Mouse (Mus musculus): ENCODE results near the gene Nasp. TPM values are rescaled to one million over a fixed set of nuclear protein-coding genes. Genes with fewer than 3 reads are reported as not detected.
"Not testable (repeated sequence)": the region's sequence is repeated elsewhere in the genome, so short reads cannot be mapped to it uniquely, and the experiment has no call there.

The Nasp gene
- 109 and 110 TPM in 2 replicates for polyA plus RNA-seq (2015; fragmentation: Nextera tagmentation; extraction: Ambion mirVana)

GRCm38 (mm10) chr4:116627722-116628662, at the start of gene Nasp:
Nasp (minus strand) TSS chr4:116627941.
- Histone ChIP-seq H3K36me3 (peaks cover 6% of the 10 kb centered on the region), H3K27me3 (no peaks in the 10 kb centered on the region)
- WGBS = 7% methylated on average over 23 of the region's 23 CpGs

DNA sequence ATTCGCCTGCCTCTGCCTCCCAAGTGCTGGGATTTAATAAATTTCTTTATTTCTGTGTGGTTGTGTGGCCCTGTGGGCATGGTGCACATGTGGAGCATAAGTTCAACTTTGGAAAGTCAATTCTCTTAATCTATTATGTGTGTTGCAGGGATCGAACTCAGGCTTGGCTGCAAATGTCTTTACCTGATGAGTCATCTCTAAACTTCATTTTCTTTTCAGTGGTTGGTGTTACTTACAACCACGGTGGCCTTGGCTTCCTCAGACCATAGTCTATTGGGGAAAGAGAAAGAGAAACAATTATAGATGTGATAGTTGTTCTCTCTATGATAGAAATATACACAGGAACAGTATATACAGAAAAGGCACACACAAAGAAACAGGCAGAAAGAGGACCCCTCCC, 48.3 kb upstream of the Nasp start:
- Histone ChIP-seq H3K4me3 (no peak overlapping the region), H3K9ac (no peak overlapping the region), H3K4me1 (replicated peaks) (no peaks in the 10 kb centered on the region), H3K36me3 (no peaks in the 10 kb centered on the region), H3K9me3 (no peaks in the 10 kb centered on the region), H3K27ac (no peak overlapping the region), H3K4me2 (no peak overlapping the region), H3K27me3 (no peaks in the 10 kb centered on the region)
- WGBS = 86% methylated on average over 3 of the region's 3 CpGs
- ATAC-seq (ENCODE audit: low FRiP score) = no peak

More at GRCm38 (mm10) chr4:116627722-116628662, at the start of gene Nasp:
- peak within 1 kb of the TSS; percentile 98 for H3K4me3 ChIP-seq
- H3K9ac ChIP-seq = peak within 1 kb of the TSS; percentile 93
- peak within 1 kb of the TSS; percentile 96 for H3K27ac ChIP-seq
- ATAC-seq (ENCODE audit: low FRiP score) = peak; percentile 87
- H3K9me3 ChIP-seq = no peaks in the 10 kb centered on the region
- peak within 1 kb of the TSS; percentile 73 for H3K4me2 ChIP-seq
- H3K4me1 ChIP-seq (replicated peaks) = peaks cover 23% of the 10 kb centered on the region

DNA sequence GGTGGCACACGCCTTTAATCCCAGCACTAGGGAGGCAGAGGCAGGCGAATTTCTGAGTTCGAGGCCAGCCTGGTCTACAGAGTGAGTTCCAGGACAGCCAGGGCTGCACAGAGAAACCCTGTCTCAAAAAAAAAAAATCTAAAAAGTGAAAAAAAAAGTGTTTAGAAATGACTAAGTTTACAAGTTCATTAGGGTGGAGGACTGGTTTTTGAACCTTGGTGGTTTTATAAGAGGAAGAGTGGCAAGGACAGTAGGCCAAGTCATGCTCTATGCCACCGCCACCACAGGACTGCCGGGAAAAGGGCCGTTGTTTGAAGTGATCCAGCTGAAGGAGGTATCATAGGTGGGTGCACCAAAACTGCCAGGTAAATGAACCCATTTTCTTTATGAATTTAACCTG, 47.0 kb upstream of the Nasp start:
- not testable (repeated sequence) for H3K9ac ChIP-seq; H3K36me3 ChIP-seq; H3K27ac ChIP-seq; ATAC-seq (ENCODE audit: low FRiP score); H3K9me3 ChIP-seq; H3K4me2 ChIP-seq; H3K4me1 ChIP-seq (replicated peaks); H3K4me3 ChIP-seq; H3K27me3 ChIP-seq
- 94% methylated on average over 6 of the region's 6 CpGs for WGBS

DNA sequence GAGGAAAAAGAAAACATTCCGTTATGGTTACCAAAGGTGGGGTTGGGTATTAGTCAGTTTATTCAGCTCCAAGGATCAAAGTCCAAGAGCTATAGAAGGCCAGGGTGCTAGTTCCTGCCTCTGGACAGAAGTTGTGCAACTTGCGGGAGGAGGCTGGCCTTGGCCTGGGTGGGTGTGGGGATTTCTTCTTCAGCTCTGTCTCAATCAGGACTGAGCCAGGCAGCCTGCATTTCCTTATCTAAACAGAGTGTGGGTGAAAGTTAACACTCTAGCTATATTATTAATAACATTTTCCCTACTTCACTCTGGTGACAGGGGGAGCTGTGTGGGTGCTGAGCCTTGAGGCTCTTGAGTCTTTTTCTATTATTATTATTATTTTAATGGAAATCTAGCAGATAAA, 45.0 kb upstream of the Nasp start:
- no peaks in the 10 kb centered on the region for H3K4me1 ChIP-seq (replicated peaks)
- H3K36me3 ChIP-seq = no peaks in the 10 kb centered on the region
- no peak overlapping the region for H3K27ac ChIP-seq
- no peak overlapping the region for H3K9ac ChIP-seq
- ATAC-seq (ENCODE audit: low FRiP score) = no peak
- no peak overlapping the region for H3K4me3 ChIP-seq
- H3K27me3 ChIP-seq = no peaks in the 10 kb centered on the region
- H3K4me2 ChIP-seq = no peak overlapping the region
- no peaks in the 10 kb centered on the region for H3K9me3 ChIP-seq
- 78% methylated on average over 2 of the region's 2 CpGs for WGBS

GRCm38 (mm10) chr4:116669291-116669690, 41.5 kb upstream of the Nasp start:
- Histone ChIP-seq H3K9me3 (no peaks in the 10 kb centered on the region), H3K36me3 (no peaks in the 10 kb centered on the region), H3K4me2 (no peak overlapping the region), H3K27me3 (no peaks in the 10 kb centered on the region), H3K4me3 (no peak overlapping the region), H3K9ac (no peak overlapping the region), H3K4me1 (replicated peaks) (no peaks in the 10 kb centered on the region), H3K27ac (no peak overlapping the region)
- no peak for ATAC-seq (ENCODE audit: low FRiP score)
- 58% methylated on average over 2 of the region's 2 CpGs for WGBS

- Histone ChIP-seq H3K4me2 (no peak overlapping the region), H3K9ac (no peak overlapping the region), H3K4me1 (replicated peaks) (no peaks in the 10 kb centered on the region), H3K27me3 (no peaks in the 10 kb centered on the region), H3K27ac (no peak overlapping the region), H3K36me3 (no peaks in the 10 kb centered on the region), H3K9me3 (no peaks in the 10 kb centered on the region), H3K4me3 (no peak overlapping the region)
- WGBS = 69% methylated on average over 3 of the region's 3 CpGs
- ATAC-seq (ENCODE audit: low FRiP score) = no peak
Observed at GRCm38 (mm10) chr4:116668145-116668544, 40.4 kb upstream of the Nasp start.

GRCm38 (mm10) chr4:116666625-116667024, 38.9 kb upstream of the Nasp start:
- no peak for ATAC-seq (ENCODE audit: low FRiP score)
- H3K4me2 ChIP-seq = no peak overlapping the region
- H3K27me3 ChIP-seq = no peaks in the 10 kb centered on the region
- H3K4me3 ChIP-seq = no peak overlapping the region
- H3K27ac ChIP-seq = no peak overlapping the region
- no peaks in the 10 kb centered on the region for H3K9me3 ChIP-seq
- 77% methylated on average over 4 of the region's 4 CpGs for WGBS
- no peaks in the 10 kb centered on the region for H3K4me1 ChIP-seq (replicated peaks)
- no peak overlapping the region for H3K9ac ChIP-seq
- no peaks in the 10 kb centered on the region for H3K36me3 ChIP-seq

DNA sequence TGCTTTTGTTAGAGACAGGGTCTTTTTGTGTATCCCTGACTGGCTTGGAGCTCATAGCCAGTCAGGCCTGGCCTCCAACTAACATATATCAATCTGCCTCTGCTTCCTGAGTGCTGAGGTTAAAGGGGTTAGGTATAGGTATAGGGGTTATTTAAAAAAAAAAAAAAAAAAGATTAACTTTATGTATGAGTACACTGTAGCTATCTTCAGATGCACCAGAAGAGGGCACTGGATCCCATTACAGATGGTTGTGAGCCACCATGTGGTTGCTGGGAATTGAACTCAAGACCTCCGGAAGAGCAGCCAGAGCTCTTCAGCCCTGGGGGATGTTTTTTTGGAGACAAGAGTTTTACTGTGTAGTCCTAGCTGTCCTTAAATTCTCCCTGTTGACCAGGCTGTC, 34.3 kb upstream of the Nasp start:
- Histone ChIP-seq H3K36me3 (no peaks in the 10 kb centered on the region), H3K9ac (no peak overlapping the region), H3K27ac (no peak overlapping the region), H3K4me3 (no peak overlapping the region), H3K4me1 (replicated peaks) (no peaks in the 10 kb centered on the region), H3K4me2 (no peak overlapping the region), H3K27me3 (no peaks in the 10 kb centered on the region), H3K9me3 (no peaks in the 10 kb centered on the region)
- ATAC-seq (ENCODE audit: low FRiP score) = no peak
- WGBS = 84% methylated on average over 1 of the region's 1 CpGs

DNA sequence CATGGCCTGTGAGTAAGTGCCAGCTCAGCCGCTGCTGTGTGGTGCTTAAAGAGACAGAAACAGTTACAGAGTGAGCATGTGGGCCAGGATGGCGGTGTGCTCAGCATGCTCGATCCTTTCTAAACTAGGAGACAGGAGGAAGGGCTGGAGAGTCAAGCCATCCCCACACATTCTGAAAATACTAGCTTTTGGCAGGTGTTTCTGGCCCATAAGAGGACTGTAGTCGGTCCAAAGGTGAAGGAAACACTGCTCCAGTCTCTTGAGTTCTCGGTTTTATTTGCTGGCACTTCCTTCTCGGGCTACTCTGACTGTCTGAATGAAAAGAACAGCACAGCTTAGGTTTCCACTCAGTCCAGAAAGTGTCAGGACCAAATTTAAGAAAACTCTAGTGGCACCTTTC, 33.1 kb upstream of the Nasp start:
- H3K27me3 ChIP-seq = no peaks in the 10 kb centered on the region
- H3K9me3 ChIP-seq = no peaks in the 10 kb centered on the region
- H3K36me3 ChIP-seq = no peaks in the 10 kb centered on the region
- ATAC-seq (ENCODE audit: low FRiP score) = no peak
- no peaks in the 10 kb centered on the region for H3K4me1 ChIP-seq (replicated peaks)
- H3K4me2 ChIP-seq = no peak overlapping the region
- H3K4me3 ChIP-seq = no peak overlapping the region
- no peak overlapping the region for H3K9ac ChIP-seq
- WGBS = 79% methylated on average over 6 of the region's 6 CpGs
- no peak overlapping the region for H3K27ac ChIP-seq

DNA sequence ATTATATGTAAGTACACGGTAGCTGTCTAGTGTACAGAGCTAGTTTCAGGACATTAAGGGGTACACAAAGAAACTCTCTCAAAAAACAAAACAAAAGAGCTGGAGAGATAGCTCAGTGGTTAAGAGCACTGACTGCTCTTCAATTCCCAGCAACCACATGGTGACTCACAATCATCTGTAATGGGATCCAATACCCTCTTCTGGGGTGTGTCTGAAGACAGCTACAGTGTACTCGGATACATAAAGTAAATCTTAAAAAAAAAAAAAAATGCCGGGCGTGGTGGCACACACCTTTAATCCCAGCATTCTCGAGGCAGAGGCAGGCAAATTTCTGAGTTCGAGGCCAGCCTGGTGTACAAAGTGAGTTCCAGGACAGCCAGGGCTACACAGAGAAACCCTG, 32.2 kb upstream of the Nasp start:
- H3K4me3 ChIP-seq; H3K4me2 ChIP-seq; H3K9ac ChIP-seq; H3K9me3 ChIP-seq; H3K27me3 ChIP-seq; ATAC-seq (ENCODE audit: low FRiP score); H3K4me1 ChIP-seq (replicated peaks); H3K27ac ChIP-seq; H3K36me3 ChIP-seq: not testable (repeated sequence)
- 94% methylated on average over 6 of the region's 6 CpGs for WGBS

GRCm38 (mm10) chr4:116659474-116659873, 31.7 kb upstream of the Nasp start:
- 72% methylated on average over 2 of the region's 2 CpGs for WGBS
- no peak for ATAC-seq (ENCODE audit: low FRiP score)
- Histone ChIP-seq H3K9ac (no peak overlapping the region), H3K4me3 (no peak overlapping the region), H3K4me1 (replicated peaks) (no peaks in the 10 kb centered on the region), H3K27me3 (no peaks in the 10 kb centered on the region), H3K27ac (no peak overlapping the region), H3K4me2 (no peak overlapping the region), H3K36me3 (no peaks in the 10 kb centered on the region), H3K9me3 (no peaks in the 10 kb centered on the region)

DNA sequence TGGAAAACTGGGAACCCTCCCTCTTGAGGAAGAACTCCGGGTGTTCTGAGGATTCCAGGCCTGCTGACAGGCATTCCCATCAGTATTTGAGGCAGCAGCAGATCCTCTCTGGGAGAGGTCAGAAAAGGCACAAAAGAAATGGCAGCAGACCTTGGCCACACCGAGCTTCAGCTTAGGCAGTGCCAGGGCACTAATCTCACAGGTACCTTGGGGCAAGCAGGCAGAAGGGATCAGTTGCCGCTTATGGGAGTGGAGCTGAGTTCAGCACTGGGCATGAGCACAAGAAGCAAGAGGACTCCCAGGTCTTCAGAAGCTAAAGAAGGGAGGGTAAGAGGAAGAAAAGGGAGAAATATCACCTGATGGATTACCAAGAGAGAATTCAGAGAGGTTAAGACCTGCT, 30.2 kb upstream of the Nasp start:
- ATAC-seq (ENCODE audit: low FRiP score) = no peak
- Histone ChIP-seq H3K27me3 (no peaks in the 10 kb centered on the region), H3K4me2 (no peak overlapping the region), H3K4me3 (no peak overlapping the region), H3K27ac (no peak overlapping the region), H3K36me3 (no peaks in the 10 kb centered on the region), H3K9me3 (no peaks in the 10 kb centered on the region), H3K4me1 (replicated peaks) (no peaks in the 10 kb centered on the region), H3K9ac (0 out of 2 replicates have a peak overlapping the region, but pooled peaks have one; percentile 9)
- WGBS = 39% methylated on average over 3 of the region's 3 CpGs

GRCm38 (mm10) chr4:116655658-116656057, 27.9 kb upstream of the Nasp start:
- no peak overlapping the region for H3K4me2 ChIP-seq
- H3K9ac ChIP-seq = no peak overlapping the region
- H3K27me3 ChIP-seq = no peaks in the 10 kb centered on the region
- H3K4me3 ChIP-seq = no peak overlapping the region
- H3K27ac ChIP-seq = no peak overlapping the region
- H3K4me1 ChIP-seq (replicated peaks) = peaks cover 6% of the 10 kb centered on the region; the same call in 1 of the 2 replicates
- no peak for ATAC-seq (ENCODE audit: low FRiP score)
- no peaks in the 10 kb centered on the region for H3K9me3 ChIP-seq
- WGBS = 79% methylated on average over 3 of the region's 3 CpGs
- no peaks in the 10 kb centered on the region for H3K36me3 ChIP-seq

Data from hindbrain, embryonic 13.5 days (tissue).